Mouse (Mus musculus) hindbrain, embryonic 13.5 days (tissue): ENCODE measurements around the gene Rnd1. TPM values are rescaled to one million over a fixed set of nuclear protein-coding genes. Genes with fewer than 3 reads are reported as not detected.
A peak's percentile ranks its signal among the peaks of the same experiment; 100 is the strongest.

Experiments
- ATAC-seq: fragments of 200-750 bp; cut with Nextera tagmentation; 2 replicates; pipeline ENCODE4 v1.8.0; 2017; ENCODE audit warnings: moderate TSS enrichment; ENCODE audit not compliant: low FRiP score
- H3K27ac ChIP-seq: fragments of 300-500 bp; sonication (generic); 2 replicates; pipeline ENCODE4 v1.5.1; 2015; ENCODE audit warnings: inconsistent platforms, mild to moderate bottlenecking, moderate library complexity
- H3K27me3 ChIP-seq: fragments of 300-500 bp; sonication (generic); 2 replicates; pipeline ENCODE4 v1.6.1; 2015; ENCODE audit warnings: mild to moderate bottlenecking, inconsistent platforms
- H3K36me3 ChIP-seq: fragments of 300-500 bp; sonication (generic); 2 replicates; pipeline ENCODE4 v1.6.1; 2015; ENCODE audit warnings: mild to moderate bottlenecking, inconsistent platforms
- H3K4me1 ChIP-seq: fragments of 300-500 bp; sonication (generic); replicated peaks from 2 replicates; pipeline ENCODE4 v1.6.1; 2015; ENCODE audit warnings: inconsistent platforms
- H3K4me2 ChIP-seq: fragments of 300-500 bp; sonication (generic); 2 replicates; pipeline ENCODE4 v1.6.1; 2015; ENCODE audit warnings: inconsistent platforms, mild to moderate bottlenecking, moderate library complexity
- H3K4me3 ChIP-seq: fragments of 300-500 bp; sonication (generic); 2 replicates; pipeline ENCODE4 v1.5.1; 2015; ENCODE audit warnings: mild to moderate bottlenecking, inconsistent platforms
- H3K9ac ChIP-seq: fragments of 300-500 bp; sonication (generic); 2 replicates; pipeline ENCODE4 v1.6.1; 2015; ENCODE audit warnings: mild to moderate bottlenecking, inconsistent platforms
- H3K9me3 ChIP-seq: fragments of 300-500 bp; sonication (generic); 2 replicates; pipeline ENCODE4 v1.6.1; 2016; ENCODE audit warnings: inconsistent platforms
- WGBS: fragments of 180-500 bp; shearing (Covaris S2); methylation state at CpG from one replicate; pipeline ENCODE4 v1.1.7; 2015; 5-methylcytosine and 5-hydroxymethylcytosine counted together
- polyA plus RNA-seq: library from polyadenylated mRNA; unstranded; fragments of >200 nt; fragmentation: Nextera tagmentation; extraction: Ambion mirVana; gene quantifications from 2 replicates; pipeline ENCODE4 v1.2.1, GENCODE M21; 2015

Rnd1 gene
- polyA plus RNA-seq, result 7.3 and 7.4 TPM in 2 replicates

DNA sequence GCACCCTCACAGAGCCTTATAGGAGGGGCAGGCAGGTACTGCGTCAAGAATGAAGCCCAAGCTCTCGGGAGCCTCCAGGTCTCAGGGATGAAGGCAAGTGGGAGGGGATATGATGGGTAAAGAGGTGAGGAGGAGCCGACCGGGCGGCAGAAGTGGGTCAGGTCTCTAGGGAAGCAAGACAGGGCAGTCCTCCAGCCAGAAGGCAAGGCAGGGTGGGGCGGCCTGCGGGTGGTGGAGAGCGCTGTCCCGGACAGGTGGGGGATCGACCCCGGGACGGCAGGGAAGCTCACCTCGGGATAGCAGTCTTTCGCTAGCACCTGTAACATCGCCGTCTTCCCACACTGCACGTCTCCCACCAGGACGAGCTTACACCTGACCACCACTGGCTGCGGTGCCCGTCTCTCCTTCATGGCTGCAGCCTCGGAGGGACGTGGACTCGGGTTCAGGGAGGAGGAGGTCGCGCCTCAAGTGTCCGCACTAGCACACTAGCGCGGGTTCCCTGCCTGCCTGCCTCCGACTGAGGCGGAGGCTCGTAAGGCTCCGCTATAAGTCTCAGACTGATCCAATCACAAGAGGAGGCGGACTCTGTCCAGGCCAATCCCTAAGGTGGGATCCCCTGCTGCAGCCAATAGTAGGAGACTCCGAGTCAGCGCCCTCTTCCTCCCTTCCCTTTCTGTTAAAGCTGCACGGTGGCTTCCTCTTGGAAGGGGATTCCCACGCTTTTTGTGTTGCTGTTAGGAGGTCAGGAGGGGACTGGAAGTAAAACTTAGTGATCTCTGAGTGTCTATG is at the start of gene Rnd1:
TSS of gene Rnd1 (minus strand) at position 522 of the 789 bp plus-strand sequence.
- peak; percentile 93 for ATAC-seq
- no peak within 1 kb of the TSS for H3K27ac ChIP-seq
- 0% methylated on average over 34 of the region's 37 CpGs for WGBS
- peak within 1 kb of the TSS; percentile 99 for H3K4me2 ChIP-seq
- H3K36me3 ChIP-seq, result no peaks in the 10 kb centered on the region
- peaks cover 16% of the 10 kb centered on the region for H3K27me3 ChIP-seq
- H3K4me3 ChIP-seq, result peak within 1 kb of the TSS; percentile 56
- H3K9ac ChIP-seq, result peak within 1 kb of the TSS; percentile 73
- peaks cover 39% of the 10 kb centered on the region for H3K4me1 ChIP-seq
- no peaks in the 10 kb centered on the region for H3K9me3 ChIP-seq

GRCm38 (mm10) chr15:98726746-98727145 is 49.5 kb upstream of the Rnd1 start:
- Histone ChIP-seq H3K9ac (peak overlapping the region; percentile 66; the same call in 1 of the 2 replicates), H3K27ac (no peak overlapping the region), H3K4me2 (peak overlapping the region; percentile 86), H3K9me3 (no peaks in the 10 kb centered on the region), H3K36me3 (no peaks in the 10 kb centered on the region), H3K4me1 (peaks cover 25% of the 10 kb centered on the region), H3K27me3 (peaks cover 62% of the 10 kb centered on the region), H3K4me3 (peak overlapping the region; percentile 46; the same call in 1 of the 2 replicates)
- WGBS, result 54% methylated on average over 7 of the region's 7 CpGs
- no peak for ATAC-seq

GRCm38 (mm10) chr15:98726079-98726478 is 48.8 kb upstream of the Rnd1 start:
- Histone ChIP-seq H3K27ac (no peak overlapping the region), H3K4me1 (peaks cover 25% of the 10 kb centered on the region), H3K27me3 (peaks cover 65% of the 10 kb centered on the region), H3K36me3 (no peaks in the 10 kb centered on the region), H3K9ac (no peak overlapping the region), H3K4me3 (no peak overlapping the region), H3K9me3 (no peaks in the 10 kb centered on the region), H3K4me2 (no peak overlapping the region)
- WGBS, result 78% methylated on average over 4 of the region's 4 CpGs
- ATAC-seq, result no peak

GRCm38 (mm10) chr15:98724441-98724840 is 47.2 kb upstream of the Rnd1 start:
- Histone ChIP-seq H3K4me3 (no peak overlapping the region), H3K27me3 (peaks cover 65% of the 10 kb centered on the region), H3K36me3 (no peaks in the 10 kb centered on the region), H3K4me2 (peak overlapping the region; percentile 30), H3K9ac (no peak overlapping the region), H3K4me1 (peaks cover 25% of the 10 kb centered on the region), H3K27ac (no peak overlapping the region), H3K9me3 (no peaks in the 10 kb centered on the region)
- 29% methylated on average over 19 of the region's 19 CpGs for WGBS
- ATAC-seq, result no peak

DNA sequence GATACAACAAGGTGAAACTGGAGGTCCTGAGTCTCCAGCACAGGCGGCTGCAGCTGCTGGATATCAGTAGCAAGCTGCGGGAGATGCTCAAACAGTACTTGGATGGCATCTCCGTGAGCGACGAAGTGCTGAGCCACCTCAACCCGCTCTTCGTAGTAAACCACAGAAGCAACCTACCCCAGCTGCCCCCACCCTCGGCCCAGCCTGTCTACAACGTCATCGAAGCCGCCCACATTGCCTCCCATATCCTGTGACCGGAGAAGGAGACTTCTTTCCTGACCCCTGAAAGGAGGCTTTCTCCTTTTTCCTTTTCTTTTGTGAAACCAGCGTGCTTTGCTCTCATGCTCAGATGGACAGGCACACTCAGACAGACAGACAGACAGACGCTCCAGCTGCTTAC is 45.6 kb upstream of the Rnd1 start:
- Histone ChIP-seq H3K27me3 (peaks cover 54% of the 10 kb centered on the region), H3K4me3 (no peak overlapping the region), H3K27ac (no peak overlapping the region), H3K4me1 (peaks cover 18% of the 10 kb centered on the region), H3K36me3 (no peaks in the 10 kb centered on the region), H3K4me2 (no peak overlapping the region), H3K9me3 (no peaks in the 10 kb centered on the region), H3K9ac (no peak overlapping the region)
- no peak for ATAC-seq
- 67% methylated on average over 14 of the region's 14 CpGs for WGBS

- H3K27me3 ChIP-seq, result peaks cover 50% of the 10 kb centered on the region
- H3K9ac ChIP-seq, result no peak overlapping the region
- 81% methylated on average over 8 of the region's 8 CpGs for WGBS
- no peaks in the 10 kb centered on the region for H3K9me3 ChIP-seq
- H3K27ac ChIP-seq, result no peak overlapping the region
- H3K4me3 ChIP-seq, result no peak overlapping the region
- H3K4me1 ChIP-seq, result peaks cover 12% of the 10 kb centered on the region
- H3K36me3 ChIP-seq, result no peaks in the 10 kb centered on the region
- H3K4me2 ChIP-seq, result no peak overlapping the region
- ATAC-seq, result no peak
Observed at GRCm38 (mm10) chr15:98722191-98722590, 44.9 kb upstream of the Rnd1 start.

- Histone ChIP-seq H3K4me3 (no peak overlapping the region), H3K4me1 (no peaks in the 10 kb centered on the region), H3K27me3 (peaks cover 18% of the 10 kb centered on the region; the same call in 1 of the 2 replicates), H3K9me3 (no peaks in the 10 kb centered on the region), H3K36me3 (no peaks in the 10 kb centered on the region), H3K27ac (no peak overlapping the region), H3K9ac (no peak overlapping the region), H3K4me2 (no peak overlapping the region)
- no peak for ATAC-seq
- 72% methylated on average over 16 of the region's 16 CpGs for WGBS
Observed at GRCm38 (mm10) chr15:98717301-98717700, 40.0 kb upstream of the Rnd1 start.

DNA sequence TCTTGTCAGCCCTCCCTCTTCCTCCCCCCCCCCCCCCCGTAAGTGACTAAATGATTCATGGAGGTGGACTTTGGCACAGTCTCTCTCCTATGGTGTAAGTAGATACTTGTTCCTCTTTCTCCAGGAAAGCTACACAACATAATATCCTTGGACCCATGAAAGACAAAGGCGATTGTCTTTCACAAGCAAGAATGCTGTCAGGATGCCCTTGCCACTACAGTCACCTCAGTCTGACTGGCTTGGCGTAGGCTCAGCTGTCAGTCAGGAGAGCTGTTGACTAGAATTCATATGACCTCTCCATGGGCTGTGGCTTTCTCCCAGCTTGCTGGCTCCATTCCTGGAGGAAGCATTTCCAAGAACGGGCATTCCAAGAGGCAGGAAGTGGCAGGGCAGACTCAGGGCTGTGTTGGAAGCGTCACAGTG is 37.0 kb upstream of the Rnd1 start:
- Histone ChIP-seq H3K27me3 (peaks cover 9% of the 10 kb centered on the region; the same call in 1 of the 2 replicates), H3K4me1 (no peaks in the 10 kb centered on the region), H3K4me2 (no peak overlapping the region), H3K9me3 (no peaks in the 10 kb centered on the region), H3K27ac (no peak overlapping the region), H3K36me3 (no peaks in the 10 kb centered on the region), H3K4me3 (no peak overlapping the region), H3K9ac (no peak overlapping the region)
- ATAC-seq, result no peak
- 74% methylated on average over 5 of the region's 5 CpGs for WGBS

GRCm38 (mm10) chr15:98710442-98710841 is 33.2 kb upstream of the Rnd1 start:
- Histone ChIP-seq H3K9me3 (no peaks in the 10 kb centered on the region), H3K4me3 (no peak overlapping the region), H3K36me3 (no peaks in the 10 kb centered on the region), H3K9ac (no peak overlapping the region), H3K4me2 (no peak overlapping the region), H3K27me3 (peaks cover 16% of the 10 kb centered on the region), H3K4me1 (peaks cover 4% of the 10 kb centered on the region; the same call in 1 of the 2 replicates), H3K27ac (no peak overlapping the region)
- no peak for ATAC-seq
- WGBS, result 15% methylated on average over 9 of the region's 9 CpGs

- Histone ChIP-seq H3K9ac (peak within 1 kb of the TSS; percentile 65), H3K4me3 (peak within 1 kb of the TSS; percentile 43), H3K27ac (no peak within 1 kb of the TSS), H3K4me1 (peaks cover 4% of the 10 kb centered on the region; the same call in 1 of the 2 replicates), H3K4me2 (peak within 1 kb of the TSS; percentile 61), H3K9me3 (no peaks in the 10 kb centered on the region), H3K27me3 (peaks cover 30% of the 10 kb centered on the region), H3K36me3 (no peaks in the 10 kb centered on the region)
- WGBS, result 20% methylated on average over 16 of the region's 16 CpGs
- peak; percentile 49; the same call in 1 of the 2 replicates for ATAC-seq
Observed at GRCm38 (mm10) chr15:98707766-98708372, 30.6 kb upstream of the Rnd1 start, which contains the start of gene Ccdc65. TSS of gene Ccdc65 (plus strand) at chr15:98708207.

- 72% methylated on average over 9 of the region's 9 CpGs for WGBS
- H3K9ac ChIP-seq, result no peak overlapping the region
- ATAC-seq, result no peak
- no peaks in the 10 kb centered on the region for H3K36me3 ChIP-seq
- H3K27me3 ChIP-seq, result peaks cover 56% of the 10 kb centered on the region
- no peak overlapping the region for H3K27ac ChIP-seq
- peaks cover 11% of the 10 kb centered on the region for H3K4me1 ChIP-seq
- no peak overlapping the region for H3K4me2 ChIP-seq
- H3K9me3 ChIP-seq, result no peaks in the 10 kb centered on the region
- no peak overlapping the region for H3K4me3 ChIP-seq
Observed at GRCm38 (mm10) chr15:98704312-98704711, 27.1 kb upstream of the Rnd1 start.

DNA sequence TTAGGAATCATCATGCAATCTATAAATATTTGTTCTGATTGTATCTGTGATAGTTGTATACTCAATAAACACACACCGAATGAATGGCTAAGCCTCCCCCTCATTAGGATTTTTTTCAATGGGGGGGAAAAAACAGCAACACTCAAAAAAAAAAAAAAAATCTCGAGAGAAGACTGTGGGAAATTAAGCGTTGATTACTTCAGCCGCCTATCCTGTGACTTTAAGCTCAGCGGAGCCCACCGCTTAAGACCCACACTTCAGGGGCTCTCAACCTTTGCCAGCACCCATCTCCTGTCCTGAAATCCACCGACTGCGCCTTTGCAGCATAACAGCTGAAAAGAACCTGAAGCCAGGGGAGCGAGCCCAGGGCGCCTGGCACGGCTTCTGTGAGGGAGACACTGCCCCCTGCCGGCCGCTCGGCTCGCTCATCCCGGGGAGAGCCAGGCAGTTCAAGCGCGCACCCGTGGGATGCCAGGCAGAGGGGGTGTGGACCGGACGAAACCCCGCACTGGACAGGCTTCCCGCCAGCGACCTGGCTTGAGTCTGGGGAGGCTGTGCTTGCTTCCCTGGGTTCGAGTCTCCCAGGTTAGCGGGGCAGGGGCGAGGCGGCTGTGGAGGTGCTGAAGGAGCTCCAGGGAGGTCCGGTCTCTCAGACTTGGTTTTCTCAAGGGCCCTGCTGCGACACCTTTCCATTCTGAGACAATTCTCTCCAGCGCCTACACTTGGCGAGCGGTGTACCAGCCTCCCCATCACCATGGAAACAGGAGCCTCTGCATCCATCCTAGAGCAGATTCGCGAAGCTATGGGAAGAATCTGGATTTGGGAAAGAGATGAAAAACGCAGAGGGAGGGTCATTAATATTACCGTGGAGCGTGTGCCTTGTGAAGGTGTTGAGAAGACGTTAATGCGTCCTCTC is 22.2 kb upstream of the Rnd1 start:
- Histone ChIP-seq H3K9ac (peak overlapping the region; percentile 60), H3K9me3 (no peaks in the 10 kb centered on the region), H3K4me1 (peaks cover 9% of the 10 kb centered on the region), H3K27ac (peak overlapping the region; percentile 50), H3K36me3 (no peaks in the 10 kb centered on the region), H3K27me3 (peaks cover 38% of the 10 kb centered on the region), H3K4me3 (peak overlapping the region; percentile 43), H3K4me2 (peak overlapping the region; percentile 63)
- 5% methylated on average over 40 of the region's 40 CpGs for WGBS
- ATAC-seq, result peak; percentile 93
